Mouse (Mus musculus) CD4-positive, CD25-positive, alpha-beta regulatory T cell, adult 2 months (primary cell): ENCODE data around the gene Nprl2.

Experiments
- DNase-seq: peaks from one replicate; pipeline ENCODE4 v3.0.0-alpha.2; 2012; ENCODE audit warnings: low read depth, low spot score

Nprl2 gene

DNA sequence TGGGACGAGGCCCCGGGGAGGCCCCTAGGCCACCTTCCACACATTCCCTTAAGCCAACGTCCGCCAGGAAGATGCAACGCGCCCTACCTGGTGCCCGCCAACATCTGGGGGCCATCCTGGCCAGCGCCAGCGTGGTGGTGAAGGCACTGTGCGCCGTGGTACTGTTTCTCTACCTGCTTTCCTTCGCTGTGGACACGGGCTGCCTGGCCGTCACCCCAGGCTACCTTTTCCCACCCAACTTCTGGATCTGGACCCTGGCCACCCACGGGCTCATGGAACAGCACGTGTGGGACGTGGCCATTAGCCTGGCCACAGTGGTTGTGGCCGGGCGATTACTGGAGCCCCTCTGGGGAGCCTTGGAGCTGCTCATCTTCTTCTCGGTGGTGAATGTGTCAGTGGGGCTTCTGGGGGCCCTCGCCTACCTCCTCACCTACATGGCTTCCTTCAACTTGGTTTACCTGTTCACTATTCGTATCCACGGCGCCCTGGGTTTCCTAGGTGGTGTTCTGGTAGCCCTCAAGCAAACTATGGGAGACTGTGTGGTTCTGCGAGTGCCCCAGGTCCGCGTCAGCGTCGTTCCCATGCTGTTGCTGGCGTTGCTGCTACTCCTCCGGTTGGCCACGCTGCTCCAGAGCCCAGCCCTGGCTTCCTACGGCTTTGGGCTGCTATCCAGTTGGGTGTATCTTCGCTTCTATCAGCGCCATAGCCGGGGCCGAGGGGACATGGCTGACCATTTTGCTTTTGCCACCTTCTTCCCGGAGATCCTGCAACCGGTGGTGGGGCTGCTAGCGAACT lies 7.4 kb upstream of the Nprl2 start:
- DNase-seq: no peak

DNA sequence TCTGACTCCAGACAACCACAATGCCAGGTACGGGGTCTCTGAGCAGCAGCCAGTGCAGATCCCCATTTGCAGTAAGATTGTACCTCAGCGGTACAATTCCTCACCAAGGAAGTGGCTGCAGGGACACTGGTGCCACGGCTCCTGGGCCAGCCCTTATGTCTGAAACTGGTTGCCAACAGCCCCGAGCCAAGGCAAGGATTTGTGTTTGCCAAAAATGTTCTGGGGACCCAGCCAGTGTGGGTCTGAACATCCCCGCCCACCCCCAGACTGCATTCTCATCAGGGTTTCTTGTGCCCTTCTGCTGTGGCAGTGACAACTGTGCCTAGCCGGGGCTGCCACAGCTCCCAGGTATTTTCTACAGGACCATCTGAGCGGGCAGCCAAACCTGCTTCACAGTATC lies 3.8 kb upstream of the Nprl2 start:
- DNase-seq: no peak

DNA sequence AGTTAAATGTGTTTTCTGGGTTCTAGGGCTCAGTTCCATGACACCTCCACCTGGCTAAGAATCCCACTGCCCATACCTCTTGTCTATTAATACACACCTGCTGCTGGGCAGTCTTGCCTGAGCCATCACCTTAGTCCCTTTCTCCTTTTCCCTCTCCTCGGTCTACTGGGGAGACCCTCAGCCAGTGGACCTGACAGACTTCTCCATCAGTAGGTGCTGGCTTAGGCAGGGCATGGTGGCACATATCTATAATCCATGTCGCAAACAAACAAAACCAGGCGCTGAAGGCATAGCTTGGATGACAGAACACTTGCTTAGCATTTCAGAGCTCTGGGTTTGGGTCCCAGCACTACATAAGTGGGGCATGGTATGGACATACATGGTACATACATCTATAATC lies 3.3 kb upstream of the Nprl2 start:
- no peak for DNase-seq

DNA sequence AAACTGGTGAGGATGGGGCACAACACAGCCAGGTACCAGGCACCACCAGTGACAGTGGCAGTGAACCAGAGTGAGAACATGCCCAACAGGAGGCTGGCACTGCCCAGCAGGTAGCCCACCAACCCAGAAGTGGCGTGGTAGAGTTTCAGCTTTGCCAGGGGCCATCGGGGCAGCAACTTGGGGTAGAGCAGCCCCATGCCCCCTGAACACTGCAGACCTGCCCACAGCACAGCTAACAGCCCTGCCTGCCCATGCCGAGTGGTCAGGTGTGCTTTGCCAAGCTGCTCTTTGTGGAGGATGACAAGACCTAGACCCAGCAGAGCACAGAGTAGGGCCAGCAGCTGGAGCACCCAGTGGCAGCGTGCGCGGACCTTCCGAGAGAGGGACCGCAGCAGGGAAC lies 2.1 kb upstream of the Nprl2 start:
- DNase-seq: no peak

DNA sequence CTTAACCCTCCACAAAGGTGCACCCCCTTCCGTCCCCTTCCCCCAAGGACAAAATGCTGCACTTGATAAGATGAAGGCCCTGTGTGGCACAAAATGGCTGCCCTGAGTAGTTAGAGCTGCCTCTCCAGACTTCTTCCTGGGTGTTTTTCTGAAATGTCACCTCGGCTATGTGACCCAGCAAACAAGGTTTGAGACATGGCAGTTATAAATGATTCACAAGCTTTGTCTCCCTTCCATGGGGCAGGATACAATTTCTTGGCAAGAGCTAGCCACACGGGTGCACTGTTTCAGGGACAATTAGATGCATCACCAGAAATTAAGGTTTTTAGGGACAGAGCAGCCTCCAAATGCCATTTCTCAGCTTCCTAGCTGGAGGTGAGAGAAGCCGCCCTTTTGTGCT lies 1.6 kb upstream of the Nprl2 start:
- DNase-seq: no peak

DNA sequence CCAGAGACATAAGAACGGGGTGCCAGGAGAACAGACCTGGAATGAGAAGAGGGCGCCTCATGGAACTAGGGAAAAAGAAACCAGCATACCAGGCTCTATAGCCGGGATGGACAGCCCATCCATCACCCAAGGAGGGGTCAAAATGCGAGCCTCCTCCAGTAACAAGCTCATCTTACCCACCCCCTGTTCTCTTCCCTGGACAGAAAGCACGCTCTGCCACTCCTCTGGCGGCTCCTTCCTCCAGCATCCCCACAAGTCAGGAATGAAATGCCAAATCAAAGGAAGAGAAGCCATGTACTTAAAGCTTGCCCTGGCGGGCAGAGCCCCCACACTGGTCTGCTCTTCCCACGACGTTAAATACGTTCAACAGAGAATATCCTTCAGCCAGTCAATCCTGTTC lies 1.0 kb upstream of the Nprl2 start:
- DNase-seq: no peak

DNA sequence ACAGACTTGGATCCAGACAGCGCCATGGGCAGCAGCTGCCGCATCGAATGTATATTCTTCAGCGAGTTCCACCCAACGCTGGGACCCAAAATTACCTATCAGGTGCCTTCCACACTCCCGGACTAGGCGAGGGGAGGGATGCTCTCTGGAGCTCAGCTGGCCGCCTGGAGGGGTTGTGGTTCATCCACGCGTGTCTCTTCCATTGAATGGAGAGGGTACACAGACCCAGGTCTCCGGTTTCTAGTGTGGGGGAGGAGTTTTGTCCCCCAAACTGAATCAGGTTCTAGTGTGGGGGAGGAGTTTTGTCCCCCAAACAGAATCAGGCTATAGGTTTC lies 293 bp downstream of the Nprl2 start:
- DNase-seq: no peak

DNA sequence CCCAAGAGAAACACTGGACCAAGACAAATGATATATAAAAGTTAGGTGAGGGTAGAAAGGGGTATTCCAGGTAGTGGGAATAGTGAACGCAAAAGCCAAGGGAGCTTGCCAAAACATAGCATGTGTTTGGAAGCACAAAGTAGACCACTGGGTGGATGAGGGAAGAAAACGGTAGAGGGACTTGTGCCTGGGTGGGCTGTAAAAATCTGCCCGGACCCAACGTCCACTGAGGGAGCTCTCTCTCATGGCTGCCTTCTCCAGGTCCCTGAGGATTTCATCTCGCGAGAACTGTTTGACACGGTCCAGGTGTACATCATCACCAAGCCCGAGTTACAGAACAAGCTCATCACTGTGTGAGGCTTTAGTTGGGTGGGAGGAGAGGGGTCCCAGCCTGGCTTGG lies 695 bp downstream of the Nprl2 start:
- DNase-seq: no peak

DNA sequence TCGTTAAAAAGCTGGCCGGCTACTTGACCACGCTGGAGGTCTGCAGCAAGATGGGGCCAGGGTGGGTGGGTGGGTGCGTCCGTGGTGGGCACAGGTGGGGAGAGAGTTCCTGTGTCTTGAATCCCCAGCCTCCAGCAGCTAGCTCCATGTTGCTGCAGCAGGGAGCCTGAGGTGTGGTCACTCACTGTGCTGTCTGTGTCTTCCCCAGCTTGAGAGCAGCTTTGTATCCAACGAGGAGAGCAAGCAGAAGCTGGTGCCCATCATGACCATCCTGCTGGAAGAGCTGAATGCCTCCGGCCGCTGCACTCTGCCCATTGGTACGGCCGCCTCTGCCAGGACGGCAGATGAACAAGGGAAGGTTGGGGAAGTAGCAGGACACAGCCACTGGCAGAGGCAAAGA lies 1.3 kb downstream of the Nprl2 start:
- DNase-seq: no peak

DNA sequence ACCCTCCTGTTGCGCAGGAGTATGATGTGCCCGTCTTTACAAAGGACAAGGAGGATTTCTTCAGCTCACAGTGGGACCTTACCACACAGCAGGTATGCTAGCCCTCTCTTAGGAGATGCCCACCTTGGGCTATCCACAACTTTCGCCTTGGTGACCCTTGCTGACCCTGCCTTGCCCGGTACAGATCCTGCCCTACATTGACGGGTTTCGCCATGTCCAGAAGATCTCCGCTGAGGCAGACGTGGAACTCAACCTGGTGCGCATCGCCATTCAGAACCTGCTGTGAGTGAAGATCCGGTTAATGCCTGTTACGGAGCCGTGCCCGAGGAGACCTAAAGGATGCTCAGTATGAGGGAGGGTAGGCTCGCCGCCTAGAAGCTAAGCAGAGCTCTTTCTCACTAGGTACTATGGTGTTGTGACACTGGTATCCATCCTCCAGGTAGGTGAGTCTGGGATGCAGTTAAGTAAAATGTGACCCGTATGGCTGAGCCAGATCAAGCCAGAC lies 2.2 kb downstream of the Nprl2 start:
- DNase-seq: no peak

DNA sequence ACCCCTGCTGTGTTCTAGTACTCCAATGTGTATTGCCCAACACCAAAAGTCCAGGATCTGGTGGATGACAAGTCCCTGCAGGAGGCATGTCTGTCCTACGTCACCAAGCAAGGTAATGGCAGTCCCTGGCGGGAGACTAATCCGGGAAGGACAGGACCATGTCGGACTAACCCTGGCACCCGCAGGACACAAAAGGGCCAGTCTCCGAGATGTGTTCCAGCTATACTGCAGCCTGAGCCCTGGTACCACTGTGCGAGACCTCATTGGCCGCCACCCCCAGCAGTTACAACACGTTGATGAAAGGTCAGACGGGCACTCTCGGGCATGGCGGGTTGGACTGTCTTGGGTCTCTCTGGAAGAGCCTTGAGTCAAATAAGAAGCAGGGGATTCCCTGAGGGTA lies 2.7 kb downstream of the Nprl2 start:
- no peak for DNase-seq

DNA sequence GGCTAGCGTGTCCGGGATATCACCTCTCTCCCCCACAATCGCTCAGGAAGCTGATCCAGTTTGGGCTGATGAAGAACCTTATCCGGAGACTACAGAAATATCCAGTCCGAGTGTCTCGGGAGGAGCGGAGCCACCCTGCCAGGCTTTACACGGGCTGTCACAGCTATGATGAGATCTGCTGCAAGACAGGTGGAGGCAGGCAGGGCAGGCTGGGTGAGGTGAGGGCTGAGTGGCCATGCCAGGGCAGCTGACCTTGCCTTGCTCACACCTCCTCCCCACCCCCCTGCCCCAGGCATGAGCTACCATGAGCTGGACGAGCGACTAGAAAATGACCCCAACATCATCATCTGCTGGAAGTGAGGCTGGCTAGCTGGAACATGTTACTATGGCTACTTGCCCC lies 3.2 kb downstream of the Nprl2 start:
- DNase-seq: no peak

DNA sequence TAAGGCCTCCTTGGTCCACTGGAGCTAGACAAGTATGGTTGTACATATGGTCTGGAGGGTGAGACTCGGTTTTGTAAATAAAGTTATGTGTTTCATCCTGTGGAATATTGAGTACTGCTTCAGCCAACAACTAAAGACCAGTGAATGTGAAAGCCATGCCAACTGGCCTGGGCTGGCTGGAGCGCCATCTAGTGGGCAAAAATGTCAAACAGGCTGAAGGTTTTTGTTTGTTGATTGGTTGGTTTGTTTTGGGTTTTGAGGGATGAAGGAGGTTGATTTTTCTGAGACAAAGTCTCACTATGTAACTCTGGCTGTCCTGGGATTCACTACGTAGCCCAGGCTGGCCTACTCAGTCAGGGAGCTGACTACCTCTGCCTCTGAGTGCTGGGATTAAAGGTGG lies 3.6 kb downstream of the Nprl2 start:
- peak; percentile 85 for DNase-seq

DNA sequence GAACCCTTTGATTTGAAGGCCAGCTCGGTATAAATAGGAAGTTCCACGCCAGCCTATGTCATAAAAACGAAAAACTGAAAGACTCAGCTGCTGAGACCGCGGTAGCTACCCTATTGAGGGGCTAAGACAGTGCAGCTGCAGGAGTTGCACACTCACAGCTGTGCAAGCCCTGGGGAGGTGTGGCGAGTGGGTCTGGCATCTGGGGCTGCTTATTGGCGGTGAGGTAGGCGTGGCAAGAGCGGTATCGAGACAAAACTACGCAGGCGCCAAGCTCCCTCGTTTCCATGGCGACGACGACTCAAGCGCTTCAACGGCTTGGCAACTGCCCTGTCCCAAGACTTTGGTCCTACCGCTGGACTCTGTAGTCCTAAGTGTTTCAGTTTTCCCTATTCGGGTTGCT lies 5.0 kb downstream of the Nprl2 start, which contains the start of gene Zmynd10:
Gene Zmynd10, plus strand, starts transcription at position 273 of the 400 bp plus-strand sequence.
- DNase-seq: peak; percentile 93

DNA sequence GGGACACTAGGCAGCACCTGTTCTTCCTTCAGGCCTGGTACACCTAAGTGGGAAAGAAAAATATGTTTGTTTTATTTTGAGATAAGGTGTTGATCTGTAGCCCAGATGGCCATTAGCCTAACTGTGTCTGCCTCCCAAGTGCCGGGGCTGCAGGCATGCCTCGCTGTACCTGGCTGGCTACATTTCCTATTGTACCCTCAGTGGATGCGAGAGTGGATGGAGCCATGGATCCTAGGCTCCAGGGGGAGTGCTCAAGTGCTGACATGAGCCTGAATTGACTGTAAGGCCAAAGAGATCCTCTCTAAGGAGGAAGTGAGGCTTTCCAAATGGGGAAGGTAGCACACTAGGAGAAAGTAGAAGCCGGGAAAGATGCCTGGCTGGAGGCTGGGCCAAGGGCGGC lies 5.9 kb downstream of the Nprl2 start:
- DNase-seq: no peak

DNA sequence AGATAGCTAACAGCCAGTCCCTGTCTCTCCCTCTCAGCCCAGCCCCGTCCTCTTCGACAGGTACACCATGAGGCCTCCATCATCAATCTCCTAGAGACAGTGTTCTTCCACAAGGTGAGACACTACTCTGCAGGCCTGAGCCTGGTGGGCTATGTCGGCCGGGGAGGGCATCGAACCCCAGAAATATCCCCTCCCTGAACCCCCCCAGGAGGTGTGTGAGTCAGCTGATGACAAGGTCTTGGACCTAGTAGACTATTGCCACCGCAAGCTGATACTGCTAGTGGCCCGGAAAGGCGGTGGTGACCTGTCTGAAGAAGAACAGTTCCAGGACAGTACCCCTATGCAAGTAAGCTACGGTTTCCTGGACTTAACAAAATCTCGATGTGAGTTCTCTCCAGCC lies 6.8 kb downstream of the Nprl2 start:
- no peak for DNase-seq

DNA sequence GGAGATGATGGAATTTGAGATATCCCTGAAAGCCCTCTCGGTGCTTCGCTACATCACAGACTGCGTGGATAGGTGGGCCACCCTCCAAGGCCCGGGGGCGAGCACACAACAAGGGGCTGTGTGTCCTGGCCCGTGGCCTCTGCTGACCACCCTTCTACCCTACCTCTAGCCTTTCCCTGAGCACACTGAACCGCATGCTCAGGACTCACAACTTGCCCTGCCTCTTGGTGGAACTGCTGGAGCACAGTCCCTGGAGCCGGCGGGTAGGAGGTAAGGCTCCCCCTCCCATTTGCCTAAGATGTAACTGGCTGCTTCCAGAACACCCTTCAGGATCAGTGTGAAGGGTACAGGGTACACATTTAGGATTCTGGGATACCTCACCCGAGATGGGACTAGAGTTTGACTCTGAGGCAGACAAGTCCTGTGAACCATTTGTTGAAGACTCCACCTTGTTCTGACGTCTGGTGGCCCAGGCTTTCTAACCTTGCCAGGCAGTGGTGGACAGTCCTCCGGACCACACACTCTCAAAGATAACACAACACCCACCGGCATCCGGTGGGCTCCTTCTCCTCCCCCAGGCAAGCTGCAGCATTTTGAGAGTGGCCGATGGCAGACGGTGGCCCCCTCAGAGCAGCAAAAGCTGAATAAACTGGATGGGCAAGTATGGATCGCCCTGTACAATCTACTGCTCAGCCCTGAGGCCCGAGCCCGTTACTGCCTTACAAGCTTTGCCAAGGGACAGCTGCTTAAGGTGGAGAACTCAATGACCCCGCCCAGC lies 7.5 kb downstream of the Nprl2 start:
- DNase-seq: no peak

DNA sequence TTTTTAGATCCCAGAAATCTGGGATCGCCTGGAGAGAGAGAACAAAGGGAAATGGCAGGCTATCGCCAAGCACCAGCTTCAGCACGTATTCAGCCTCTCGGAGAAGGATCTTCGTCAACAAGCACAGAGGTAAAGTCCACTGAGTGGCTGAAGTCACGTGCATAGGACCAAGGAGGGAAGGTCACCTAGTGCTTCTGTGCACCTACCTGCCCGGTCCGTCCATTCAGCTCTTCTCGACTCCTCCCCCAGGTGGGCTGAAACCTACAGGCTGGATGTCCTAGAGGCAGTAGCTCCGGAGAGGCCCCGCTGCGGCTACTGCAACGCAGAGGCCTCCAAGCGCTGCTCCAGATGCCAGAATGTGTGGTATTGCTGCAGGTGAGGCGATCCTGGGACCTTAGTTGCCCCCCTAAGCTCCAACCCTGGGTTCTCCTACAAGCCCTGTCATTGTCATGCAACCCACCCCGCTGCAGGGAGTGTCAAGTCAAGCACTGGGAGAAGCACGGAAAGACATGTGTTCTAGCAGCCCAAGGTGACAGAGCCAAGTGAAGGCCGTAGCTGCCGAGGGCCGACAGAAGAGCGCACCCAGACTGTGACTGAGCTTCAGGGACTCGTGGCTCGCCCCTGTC lies 8.6 kb downstream of the Nprl2 start:
- DNase-seq: no peak

DNA sequence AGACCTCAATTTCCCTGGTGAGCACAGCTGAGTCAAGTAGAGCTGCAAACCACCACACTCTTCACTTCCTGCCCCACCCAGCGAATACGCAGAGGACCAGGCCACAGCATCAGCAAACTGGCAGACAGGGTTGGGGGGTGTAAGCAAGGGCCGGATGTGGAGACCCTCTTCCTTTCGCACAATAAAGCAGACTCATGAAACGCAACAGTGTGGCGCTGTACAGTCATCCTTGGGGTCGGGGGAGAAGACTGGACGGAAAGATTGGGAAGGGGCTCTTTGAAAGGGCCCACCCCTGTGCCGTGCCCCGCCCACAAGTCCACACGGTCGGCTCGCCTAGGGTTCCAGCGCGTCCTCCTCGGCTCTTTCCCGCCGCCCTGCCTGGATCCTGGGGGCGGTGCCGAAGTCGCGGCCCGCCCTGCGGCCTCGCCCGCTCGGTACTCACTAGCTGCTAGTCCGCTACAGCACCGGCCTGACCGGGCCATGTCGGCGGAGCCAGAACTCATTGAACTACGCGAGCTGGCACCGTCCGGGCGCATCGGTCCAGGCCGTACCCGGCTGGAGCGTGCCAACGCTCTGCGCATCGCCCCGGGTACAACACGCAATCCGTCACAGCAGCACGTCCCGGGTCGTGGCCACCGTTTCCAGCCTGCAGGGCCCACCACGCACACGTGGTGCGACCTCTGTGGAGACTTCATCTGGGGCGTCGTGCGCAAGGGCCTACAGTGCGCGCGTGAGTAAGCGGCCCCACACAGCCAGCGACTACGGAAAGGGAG lies 9.3 kb downstream of the Nprl2 start, which contains the start of gene Rassf1:
Gene Rassf1, plus strand, starts transcription at position 439 of the 773 bp plus-strand sequence.
- DNase-seq: peak; percentile 87

DNA sequence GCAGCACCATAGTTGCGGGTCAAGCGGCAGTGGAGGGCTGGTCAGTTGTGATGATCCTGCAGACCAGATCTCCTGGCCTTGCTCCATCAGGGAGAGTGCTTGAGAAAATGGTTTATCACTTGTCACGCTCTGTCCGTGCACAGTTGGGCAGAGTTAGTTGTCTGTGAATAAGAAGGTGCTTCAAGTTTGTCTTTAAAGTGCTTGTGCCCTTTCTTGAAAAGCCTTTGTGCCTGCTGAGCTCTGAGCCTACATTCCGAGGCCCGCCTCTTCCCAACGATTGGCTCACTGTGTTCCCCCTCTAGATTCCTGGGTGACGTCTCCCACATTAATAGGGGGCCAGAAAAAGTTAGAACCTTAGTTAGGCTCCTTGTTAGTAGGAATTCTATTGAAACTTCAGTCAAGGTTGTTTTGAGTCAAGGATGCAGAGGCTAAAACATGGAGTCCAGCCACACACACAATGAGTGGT lies 9.9 kb downstream of the Nprl2 start:
- DNase-seq: no peak

DNA sequence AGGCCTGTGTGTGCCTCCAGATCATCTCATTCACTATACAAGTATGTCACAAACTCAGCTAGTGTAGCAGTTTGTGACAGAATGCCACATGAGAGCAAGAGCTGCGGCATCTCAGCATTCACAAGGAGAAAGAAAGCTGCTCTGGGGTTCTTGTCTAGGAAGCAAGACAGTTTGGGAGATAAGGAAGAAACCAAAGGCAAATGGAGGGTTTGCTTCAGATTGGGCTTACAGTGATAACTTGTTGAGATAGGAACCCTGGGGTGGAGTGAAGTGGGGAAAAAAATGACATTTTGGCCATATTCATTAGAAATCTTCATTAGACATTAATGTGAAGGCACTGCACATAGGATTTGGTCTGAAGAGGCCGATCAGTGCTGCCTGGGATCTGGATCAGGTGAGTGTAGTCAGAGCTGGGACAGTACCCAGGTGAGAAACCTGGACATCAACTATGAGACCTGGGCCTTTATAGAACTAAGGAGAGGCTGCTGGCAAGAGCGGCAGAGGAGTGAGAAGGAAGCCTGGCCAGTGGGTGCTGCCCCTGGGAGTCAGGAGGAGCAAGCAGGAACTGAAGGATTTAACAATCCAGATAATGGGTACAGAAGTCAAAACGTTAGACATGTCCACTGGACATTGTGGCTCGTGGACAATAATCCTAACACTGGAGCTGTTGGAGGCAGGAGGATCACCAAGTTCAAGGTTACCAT lies 10.8 kb downstream of the Nprl2 start:
- no peak for DNase-seq
